10 mouse cellular contexts compared by ENCODE assay signal in the genomic region with DNA sequence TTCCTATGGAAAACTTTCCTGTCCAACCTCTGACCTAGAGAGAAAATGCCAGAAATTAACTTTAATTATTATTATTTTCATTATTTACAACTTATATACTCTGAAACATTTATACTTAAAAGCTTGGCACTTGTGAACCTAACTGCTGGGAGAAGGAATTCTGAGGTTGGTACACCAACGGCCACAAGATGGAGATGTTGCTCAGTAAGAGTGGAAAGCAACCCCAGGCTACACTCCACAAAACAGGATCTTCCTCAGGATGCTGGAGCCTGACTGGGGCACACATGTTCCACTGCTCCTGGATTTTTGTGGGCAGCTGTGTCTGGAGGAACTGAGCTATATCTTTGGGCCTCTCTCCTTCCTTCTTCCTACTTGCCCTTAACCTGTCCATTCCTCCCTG. TPM values are rescaled to one million over a fixed set of nuclear protein-coding genes. Genes with fewer than 3 reads are reported as not detected.
A peak's percentile ranks its signal among the peaks of the same experiment; 100 is the strongest.
DNase-seq lines count a peak whose midpoint lies in the region; ATAC-seq lines count a peak whose summit lies in the region.
"Had no signal": no experiment of that assay in that cellular context is flagged by ENCODE, and none has a peak within 500 bp of the region (broad histone marks: within the 10 kb centered on the region; RNA-seq: fewer than 3 reads in every experiment).

No protein-coding gene starts in this region.

- no peak overlapping the region for H3K4me2 ChIP-seq in forebrain, embryonic 15.5 days (replicated peaks)
- H3K4me2 ChIP-seq: heart, embryonic 15.5 days; midbrain, embryonic 12.5 days had no signal

- 18% methylated on average over 1 of the region's 1 CpGs for WGBS in forebrain, embryonic 10.5 days
- WGBS in forebrain, embryonic 15.5 days: 7% methylated on average over 1 of the region's 1 CpGs

- no peak overlapping the region for H3K27ac ChIP-seq in forebrain, embryonic 10.5 days
- no peak overlapping the region for H3K27ac ChIP-seq in forebrain, embryonic 15.5 days (replicated peaks)
- H3K27ac ChIP-seq: heart, embryonic 15.5 days; midbrain, embryonic 12.5 days had no signal

- H3K9me3 ChIP-seq in forebrain, embryonic 10.5 days: no peaks in the 10 kb centered on the region; the same call in 1 of the 2 replicates
- no peaks in the 10 kb centered on the region for H3K9me3 ChIP-seq in forebrain, embryonic 15.5 days
- H3K9me3 ChIP-seq: heart, embryonic 15.5 days; midbrain, embryonic 12.5 days had no signal

- no peaks in the 10 kb centered on the region for H3K4me1 ChIP-seq in forebrain, embryonic 10.5 days
- no peaks in the 10 kb centered on the region for H3K4me1 ChIP-seq in forebrain, embryonic 15.5 days
- H3K4me1 ChIP-seq: heart, embryonic 15.5 days; midbrain, embryonic 12.5 days had no signal

- peaks cover 11% of the 10 kb centered on the region for H3K36me3 ChIP-seq in forebrain, embryonic 10.5 days (replicated peaks)
- peaks cover 38% of the 10 kb centered on the region for H3K36me3 ChIP-seq in forebrain, embryonic 15.5 days

- H3K4me3 ChIP-seq in forebrain, embryonic 10.5 days: no peak overlapping the region
- no peak overlapping the region for H3K4me3 ChIP-seq in forebrain, embryonic 15.5 days
- H3K4me3 ChIP-seq: heart, embryonic 15.5 days; midbrain, embryonic 12.5 days had no signal

- H3K9ac ChIP-seq in forebrain, embryonic 15.5 days (replicated peaks): no peak overlapping the region
- H3K9ac ChIP-seq: heart, embryonic 15.5 days; midbrain, embryonic 12.5 days had no signal

- H3K27me3 ChIP-seq in forebrain, embryonic 10.5 days (ENCODE audit: poor library complexity, severe bottlenecking): peaks cover 7% of the 10 kb centered on the region; the same call in 1 of the 2 replicates
- H3K27me3 ChIP-seq in forebrain, embryonic 15.5 days: no peaks in the 10 kb centered on the region
- H3K27me3 ChIP-seq: heart, embryonic 15.5 days; midbrain, embryonic 12.5 days had no signal

- ATAC-seq in forebrain, embryonic 15.5 days (replicated peaks): no peak
- ATAC-seq in granulocyte monocyte progenitor cell, adult 5-6 weeks (replicated peaks; ENCODE audit: poor library complexity, severe bottlenecking): peak; percentile 52; the same call in 1 of the 2 replicates
- ATAC-seq in activated CD4-positive, CD25-positive, alpha-beta regulatory T cell, adult 4 months: no peak

- DNase-seq in forebrain, embryonic 10.5 days (ENCODE audit: extremely low spot score, low spot score): peak; percentile 26
- peak; percentile 55 for DNase-seq in right cerebral cortex, adult 18-20 months
- DNase-seq in right cerebral cortex, postnatal 36 days (ENCODE audit: low spot score in 2 of 2): no peak
- peak; percentile 25 for DNase-seq in lung, postnatal 10 days
- no peak for DNase-seq in c-Kit-positive CD71-positive TER-119-positive erythroid progenitor cells, embryonic 14.5 days (ENCODE audit: low spot score)

RNA-seq across cellular contexts. Expression of a gene that starts 21.8 kb away (rescaled TPM):
- polyA plus RNA-seq in forebrain, embryonic 10.5 days (2016; fragmentation: Nextera tagmentation; extraction: Ambion mirVana): 53.1 and 61.5 TPM in 2 replicates
- polyA plus RNA-seq in forebrain, embryonic 15.5 days (2015; fragmentation: Nextera tagmentation; extraction: Ambion mirVana): 114 and 122 TPM in 2 replicates
- total RNA-seq in granulocyte monocyte progenitor cell, adult 5-6 weeks (2014; fragmentation: Nextera tagmentation): 18.3 and 35.0 TPM in 2 replicates
- total RNA-seq in granulocyte monocyte progenitor cell, adult 5-6 weeks (2017): 62.5 and 69.5 TPM in 2 replicates
- 10 to 100 TPM; 33.3 to 36.3 TPM for polyA plus RNA-seq in activated CD4-positive, CD25-positive, alpha-beta regulatory T cell, adult 4 months (2017; shearing (Covaris generic))

RNA-seq across cellular contexts. Expression of a gene that starts 21.9 kb away (rescaled TPM):
- polyA plus RNA-seq in forebrain, embryonic 10.5 days (2016; fragmentation: Nextera tagmentation; extraction: Ambion mirVana): 14.6 and 15.5 TPM in 2 replicates
- polyA plus RNA-seq in forebrain, embryonic 15.5 days (2015; fragmentation: Nextera tagmentation; extraction: Ambion mirVana): 15.9 and 17.3 TPM in 2 replicates
- 17.9 and 23.4 TPM in 2 replicates for total RNA-seq in granulocyte monocyte progenitor cell, adult 5-6 weeks (2014; fragmentation: Nextera tagmentation)
- total RNA-seq in granulocyte monocyte progenitor cell, adult 5-6 weeks (2017): 24.5 and 33.0 TPM in 2 replicates
- polyA plus RNA-seq in activated CD4-positive, CD25-positive, alpha-beta regulatory T cell, adult 4 months (2017; shearing (Covaris generic)): 10 to 100 TPM; 23.1 to 28.7 TPM

Comparison
In these comparisons a context has a peak if more than half of its experiments do, and no peak if none do; other contexts are left out.
1. DNase-seq: peak in forebrain, embryonic 10.5 days (single experiment), right cerebral cortex, adult 18-20 months (single experiment) and lung, postnatal 10 days (single experiment); none in right cerebral cortex, postnatal 36 days (0 of 2) and c-Kit-positive CD71-positive TER-119-positive erythroid progenitor cells, embryonic 14.5 days (single experiment).